Mouse (Mus musculus): ENCODE data around the gene Tmem205.

The Tmem205 gene

GRCm38 (mm10) chr9:21944267-21944666, 16.9 kb upstream of the Tmem205 start:
- peak; percentile 29 for DNase-seq (ENCODE audit: extremely low spot score, low spot score)

GRCm38 (mm10) chr9:21943638-21944037, 16.3 kb upstream of the Tmem205 start:
- DNase-seq (ENCODE audit: extremely low spot score, low spot score) = no peak

GRCm38 (mm10) chr9:21943046-21943445, 15.7 kb upstream of the Tmem205 start:
- DNase-seq (ENCODE audit: extremely low spot score, low spot score) = no peak

GRCm38 (mm10) chr9:21938234-21938855, 11.0 kb upstream of the Tmem205 start:
- no peak for DNase-seq (ENCODE audit: extremely low spot score, low spot score)

- no peak for DNase-seq (ENCODE audit: extremely low spot score, low spot score)
Observed at GRCm38 (mm10) chr9:21937711-21938175, 10.4 kb upstream of the Tmem205 start.

- DNase-seq (ENCODE audit: extremely low spot score, low spot score) = peak; percentile 96
Observed at GRCm38 (mm10) chr9:21936692-21937570, 9.6 kb upstream of the Tmem205 start, which contains the start of gene Plppr2. Plppr2 (plus strand) TSS chr9:21937033.

GRCm38 (mm10) chr9:21935466-21936131, 8.2 kb upstream of the Tmem205 start:
- DNase-seq (ENCODE audit: extremely low spot score, low spot score) = no peak

GRCm38 (mm10) chr9:21934021-21934420, 6.7 kb upstream of the Tmem205 start:
- no peak for DNase-seq (ENCODE audit: extremely low spot score, low spot score)

- no peak for DNase-seq (ENCODE audit: extremely low spot score, low spot score)
Observed at GRCm38 (mm10) chr9:21932445-21933137, 5.2 kb upstream of the Tmem205 start.

GRCm38 (mm10) chr9:21932006-21932405, 4.7 kb upstream of the Tmem205 start:
- DNase-seq (ENCODE audit: extremely low spot score, low spot score) = no peak

GRCm38 (mm10) chr9:21929208-21929607, 1.9 kb upstream of the Tmem205 start:
- no peak for DNase-seq (ENCODE audit: extremely low spot score, low spot score)

- no peak for DNase-seq (ENCODE audit: extremely low spot score, low spot score)
Observed at GRCm38 (mm10) chr9:21926784-21927183, 572 bp downstream of the Tmem205 start.

GRCm38 (mm10) chr9:21926155-21926554, 1.2 kb downstream of the Tmem205 start:
- DNase-seq (ENCODE audit: extremely low spot score, low spot score) = no peak

- DNase-seq (ENCODE audit: extremely low spot score, low spot score) = no peak
Observed at GRCm38 (mm10) chr9:21925506-21925905, 1.9 kb downstream of the Tmem205 start.

GRCm38 (mm10) chr9:21925034-21925433, 2.3 kb downstream of the Tmem205 start:
- DNase-seq (ENCODE audit: extremely low spot score, low spot score) = no peak

- no peak for DNase-seq (ENCODE audit: extremely low spot score, low spot score)
Observed at GRCm38 (mm10) chr9:21924099-21924493, 3.3 kb downstream of the Tmem205 start.

GRCm38 (mm10) chr9:21923490-21924098, 3.8 kb downstream of the Tmem205 start:
- no peak for DNase-seq (ENCODE audit: extremely low spot score, low spot score)

GRCm38 (mm10) chr9:21923036-21923435, 4.3 kb downstream of the Tmem205 start:
- DNase-seq (ENCODE audit: extremely low spot score, low spot score) = no peak

GRCm38 (mm10) chr9:21918692-21919384, 8.5 kb downstream of the Tmem205 start:
- no peak for DNase-seq (ENCODE audit: extremely low spot score, low spot score)

- DNase-seq (ENCODE audit: extremely low spot score, low spot score) = peak; percentile 95
Observed at GRCm38 (mm10) chr9:21918035-21918592, 9.2 kb downstream of the Tmem205 start, which contains the start of gene Rab3d. Rab3d (minus strand) TSS chr9:21918192.

Data from neural tube, embryonic 10.5 days (tissue).